Comparison of ENCODE assay signal across 8 mouse cellular contexts in the genomic region with DNA sequence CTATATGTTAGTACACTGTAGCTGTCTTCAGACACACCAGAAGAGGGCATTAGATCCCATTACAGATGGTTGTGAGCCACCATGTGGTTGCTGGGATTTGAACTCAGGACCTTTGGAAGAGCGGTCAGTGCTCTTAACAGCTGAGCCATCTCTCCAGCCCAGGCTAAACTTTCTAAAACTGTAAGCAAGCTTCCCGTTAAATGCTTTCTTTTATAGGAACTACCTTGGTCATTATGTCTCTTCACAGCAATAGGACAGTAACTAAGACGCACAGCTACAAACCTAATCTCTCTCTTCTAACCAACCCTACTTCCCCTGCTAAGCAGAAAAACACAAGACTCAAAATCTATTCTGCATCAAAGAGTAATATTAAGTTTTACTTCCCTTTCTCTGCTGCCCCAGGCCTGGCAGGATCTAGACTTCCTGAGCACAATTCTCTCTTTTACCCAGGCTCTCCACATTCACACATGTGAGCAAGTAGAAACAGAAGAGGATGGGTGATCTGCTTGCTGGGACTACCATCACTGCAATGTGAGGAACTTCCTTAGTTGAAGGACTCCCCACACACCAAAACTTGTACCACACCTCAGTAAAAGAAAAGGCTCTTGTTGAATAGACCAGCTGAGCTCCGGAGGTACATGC. TPM values are rescaled to one million over a fixed set of nuclear protein-coding genes. Genes with fewer than 3 reads are reported as not detected.
DNase-seq lines count a peak whose midpoint lies in the region; ATAC-seq and TF ChIP-seq lines count a peak whose summit lies in the region.

No protein-coding gene starts in this region.

- intact Hi-C loops in left cerebral cortex, postnatal 25 days (cut with DNase I), result loop anchor here (2.0 kb wide), 2 partner anchors 17 to 77 kb away; partner anchors contain the start of gene Smarcc2

- TF ChIP-seq CTCF in bone marrow macrophage, adult 2 months (IDR thresholded peaks at IDR 0.05; ENCODE audit: low read depth, low read length), result no peak

- no peaks in the 10 kb centered on the region for H3K36me3 ChIP-seq in heart, embryonic 12.5 days
- H3K36me3 ChIP-seq in hindbrain, embryonic 15.5 days, result no peaks in the 10 kb centered on the region
- no peaks in the 10 kb centered on the region for H3K36me3 ChIP-seq in midbrain, embryonic 13.5 days

- peak overlapping the region; percentile 56 for H3K4me2 ChIP-seq in heart, embryonic 12.5 days
- H3K4me2 ChIP-seq in hindbrain, embryonic 15.5 days, result peak overlapping the region; percentile 51
- H3K4me2 ChIP-seq in midbrain, embryonic 13.5 days (replicated peaks), result peak overlapping the region; percentile 43

- peak overlapping the region; percentile 24; the same call in 1 of the 2 replicates for H3K4me3 ChIP-seq in heart, embryonic 12.5 days
- H3K4me3 ChIP-seq in bone marrow macrophage, adult 2 months (ENCODE audit: insufficient read depth, low read length), result peak overlapping the region; percentile 31
- H3K4me3 ChIP-seq in hindbrain, embryonic 15.5 days, result peak overlapping the region; percentile 20
- peak overlapping the region; percentile 24 for H3K4me3 ChIP-seq in midbrain, embryonic 13.5 days (replicated peaks)

- DNase-seq in heart, adult 8-10 months (ENCODE audit: low spot score), result no peak
- no peak for DNase-seq in adrenal gland, adult 18-20 months (ENCODE audit: low spot score in 2 of 2)
- no peak for DNase-seq in left cerebral cortex, postnatal 25 days (ENCODE audit: low spot score in 2 of 2)
- no peak for DNase-seq in testis, postnatal 14 days (ENCODE audit: low spot score)

- WGBS in heart, embryonic 12.5 days, result 74% methylated on average over 4 of the region's 4 CpGs
- 76% methylated on average over 4 of the region's 4 CpGs for WGBS in hindbrain, embryonic 15.5 days
- 75% methylated on average over 4 of the region's 4 CpGs for WGBS in midbrain, embryonic 13.5 days

- no peaks in the 10 kb centered on the region for H3K9me3 ChIP-seq in heart, embryonic 12.5 days (replicated peaks)
- no peaks in the 10 kb centered on the region for H3K9me3 ChIP-seq in hindbrain, embryonic 15.5 days
- H3K9me3 ChIP-seq in midbrain, embryonic 13.5 days, result no peaks in the 10 kb centered on the region

- no peak for TF ChIP-seq POLR2A in bone marrow macrophage, adult 2 months (IDR thresholded peaks at IDR 0.05; ENCODE audit: borderline replicate concordance, low read depth, low read length)

- 0 out of 2 replicates have a peak, but pooled peaks have one; percentile 5 for ATAC-seq in heart, embryonic 12.5 days (ENCODE audit: insufficient number of reproducible peaks, low FRiP score)
- no peak for ATAC-seq in hindbrain, embryonic 15.5 days (ENCODE audit: low FRiP score, low read depth)
- ATAC-seq in midbrain, embryonic 13.5 days, result no peak; the same call in 1 of the 2 replicates

- peaks cover 4% of the 10 kb centered on the region; the same call in 1 of the 2 replicates for H3K4me1 ChIP-seq in heart, embryonic 12.5 days (replicated peaks)
- H3K4me1 ChIP-seq in bone marrow macrophage, adult 2 months (ENCODE audit: control insufficient read depth, insufficient read depth, low read length), result peaks cover 24% of the 10 kb centered on the region
- no peaks in the 10 kb centered on the region; the same call in 1 of the 2 replicates for H3K4me1 ChIP-seq in hindbrain, embryonic 15.5 days (replicated peaks)
- H3K4me1 ChIP-seq in midbrain, embryonic 13.5 days (replicated peaks), result peaks cover 9% of the 10 kb centered on the region

- no peaks in the 10 kb centered on the region for H3K27me3 ChIP-seq in heart, embryonic 12.5 days (replicated peaks)
- 0 out of 2 replicates have a peak, but pooled peaks cover 2% of the 10 kb centered on the region for H3K27me3 ChIP-seq in hindbrain, embryonic 15.5 days
- no peaks in the 10 kb centered on the region for H3K27me3 ChIP-seq in midbrain, embryonic 13.5 days

- H3K27ac ChIP-seq in heart, embryonic 12.5 days (ENCODE audit: poor library complexity, severe bottlenecking), result no peak overlapping the region
- H3K27ac ChIP-seq in bone marrow macrophage, adult 2 months (ENCODE audit: insufficient read depth, low read depth, low read length), result peak overlapping the region; percentile 97
- H3K27ac ChIP-seq in hindbrain, embryonic 15.5 days (replicated peaks), result 0 out of 2 replicates have a peak overlapping the region, but pooled peaks have one; percentile 11
- no peak overlapping the region for H3K27ac ChIP-seq in midbrain, embryonic 13.5 days

- H3K9ac ChIP-seq in heart, embryonic 12.5 days, result peak overlapping the region; percentile 40; the same call in 1 of the 2 replicates
- H3K9ac ChIP-seq in hindbrain, embryonic 15.5 days, result no peak overlapping the region
- H3K9ac ChIP-seq in midbrain, embryonic 13.5 days (replicated peaks), result 0 out of 2 replicates have a peak overlapping the region, but pooled peaks have one; percentile 14

RNA-seq across cellular contexts. Expression of gene Esyt1, which starts 10.1 kb away (rescaled TPM):
- 25.0 and 26.5 TPM in 2 replicates for polyA plus RNA-seq in heart, embryonic 12.5 days (2016; fragmentation: Nextera tagmentation; extraction: Ambion mirVana)
- 10 to 100 TPM; 16.5 to 17.5 (median 17.1) TPM for total RNA-seq in heart, adult 8-10 months (2022)
- 179 and 197 TPM in 2 replicates for polyA plus RNA-seq in bone marrow macrophage, adult 2 months (2012; ENCODE audit: insufficient read depth, insufficient read length, missing spikeins)
- 14.2 and 14.8 TPM in 2 replicates for polyA plus RNA-seq in hindbrain, embryonic 15.5 days (2015; fragmentation: Nextera tagmentation; extraction: Ambion mirVana)
- 11.6 and 13.7 TPM in 2 replicates for polyA plus RNA-seq in midbrain, embryonic 13.5 days (2015; fragmentation: Nextera tagmentation; extraction: Ambion mirVana)
- total RNA-seq in adrenal gland, adult 18-20 months (2021), result 10 to 100 TPM; 23.6 to 39.0 TPM
- 1 to 10 TPM; 7.9 to 8.0 TPM for total RNA-seq in left cerebral cortex, postnatal 25 days (2021)

RNA-seq across cellular contexts. Expression of gene Zc3h10, which starts 11.8 kb away (rescaled TPM):
- 10.2 and 11.9 TPM in 2 replicates for polyA plus RNA-seq in heart, embryonic 12.5 days (2016; fragmentation: Nextera tagmentation; extraction: Ambion mirVana)
- total RNA-seq in heart, adult 8-10 months (2022), result 1 to 10 TPM; 5.7 to 9.9 (median 6.8) TPM
- polyA plus RNA-seq in bone marrow macrophage, adult 2 months (2012; ENCODE audit: insufficient read depth, insufficient read length, missing spikeins), result 9.6 and 15.4 TPM in 2 replicates
- polyA plus RNA-seq in hindbrain, embryonic 15.5 days (2015; fragmentation: Nextera tagmentation; extraction: Ambion mirVana), result 18.2 and 20.0 TPM in 2 replicates
- 23.3 and 24.2 TPM in 2 replicates for polyA plus RNA-seq in midbrain, embryonic 13.5 days (2015; fragmentation: Nextera tagmentation; extraction: Ambion mirVana)
- 10 to 100 TPM; 14.5 TPM for total RNA-seq in adrenal gland, adult 18-20 months (2021)
- 10 to 100 TPM; 13.2 to 13.5 TPM for total RNA-seq in left cerebral cortex, postnatal 25 days (2021)

RNA-seq across cellular contexts. Expression of gene Rpl41, which starts 13.4 kb away (rescaled TPM):
- 2,275 and 2,341 TPM in 2 replicates for polyA plus RNA-seq in heart, embryonic 12.5 days (2016; fragmentation: Nextera tagmentation; extraction: Ambion mirVana)
- 1,000 to 10,000 TPM; 1,313 to 1,574 (median 1,476) TPM for total RNA-seq in heart, adult 8-10 months (2022)
- 2,460 and 2,819 TPM in 2 replicates for polyA plus RNA-seq in bone marrow macrophage, adult 2 months (2012; ENCODE audit: insufficient read depth, insufficient read length, missing spikeins)
- 2,263 and 2,497 TPM in 2 replicates for polyA plus RNA-seq in hindbrain, embryonic 15.5 days (2015; fragmentation: Nextera tagmentation; extraction: Ambion mirVana)
- 2,545 and 2,595 TPM in 2 replicates for polyA plus RNA-seq in midbrain, embryonic 13.5 days (2015; fragmentation: Nextera tagmentation; extraction: Ambion mirVana)
- 1,000 to 10,000 TPM; 2,692 to 2,714 TPM for total RNA-seq in adrenal gland, adult 18-20 months (2021)
- total RNA-seq in left cerebral cortex, postnatal 25 days (2021), result 1,000 to 10,000 TPM; 1,545 to 1,604 TPM

RNA-seq across cellular contexts. Expression of gene Pa2g4, which starts 30.0 kb away (rescaled TPM):
- polyA plus RNA-seq in heart, embryonic 12.5 days (2016; fragmentation: Nextera tagmentation; extraction: Ambion mirVana), result 132 and 136 TPM in 2 replicates
- total RNA-seq in heart, adult 8-10 months (2022), result 10 to 100 TPM; 35.0 to 47.9 (median 39.4) TPM
- 70.1 and 76.0 TPM in 2 replicates for polyA plus RNA-seq in bone marrow macrophage, adult 2 months (2012; ENCODE audit: insufficient read depth, insufficient read length, missing spikeins)
- polyA plus RNA-seq in hindbrain, embryonic 15.5 days (2015; fragmentation: Nextera tagmentation; extraction: Ambion mirVana), result 125 and 127 TPM in 2 replicates
- polyA plus RNA-seq in midbrain, embryonic 13.5 days (2015; fragmentation: Nextera tagmentation; extraction: Ambion mirVana), result 139 TPM in 2 replicates
- 10 to 100 TPM; 72.6 to 85.2 TPM for total RNA-seq in adrenal gland, adult 18-20 months (2021)
- total RNA-seq in left cerebral cortex, postnatal 25 days (2021), result 10 to 100 TPM; 56.7 to 62.7 TPM

RNA-seq across cellular contexts. Expression of gene Myl6b, which starts 37.3 kb away (rescaled TPM):
- polyA plus RNA-seq in heart, embryonic 12.5 days (2016; fragmentation: Nextera tagmentation; extraction: Ambion mirVana), result 3.0 and 4.0 TPM in 2 replicates
- total RNA-seq in heart, adult 8-10 months (2022), result 1 to 10 TPM; 3.2 to 4.1 (median 3.4) TPM
- polyA plus RNA-seq in bone marrow macrophage, adult 2 months (2012; ENCODE audit: insufficient read depth, insufficient read length, missing spikeins), result 2.5 and 3.9 TPM in 2 replicates
- polyA plus RNA-seq in hindbrain, embryonic 15.5 days (2015; fragmentation: Nextera tagmentation; extraction: Ambion mirVana), result 5.7 and 6.5 TPM in 2 replicates
- 3.4 and 4.3 TPM in 2 replicates for polyA plus RNA-seq in midbrain, embryonic 13.5 days (2015; fragmentation: Nextera tagmentation; extraction: Ambion mirVana)
- total RNA-seq in adrenal gland, adult 18-20 months (2021), result 10 to 100 TPM in 1 of 2 experiments, 1 to 10 TPM in 1; 5.3 to 11.6 TPM
- total RNA-seq in left cerebral cortex, postnatal 25 days (2021), result 10 to 100 TPM; 22.9 to 24.0 TPM

Comparison
In these comparisons a context has a peak if more than half of its experiments do, and no peak if none do; other contexts are left out.
1. H3K27ac ChIP-seq: peak in bone marrow macrophage, adult 2 months (single experiment) and hindbrain, embryonic 15.5 days (single experiment); none in heart, embryonic 12.5 days (single experiment) and midbrain, embryonic 13.5 days (single experiment).
2. Peak in every context shown above with its lines, with median percentiles within 50 percentile points of each other: H3K4me2 ChIP-seq and H3K4me3 ChIP-seq.